Mouse (Mus musculus) limb, embryonic 12.5 days (tissue): ENCODE measurements around the gene Gimap9. TPM values are rescaled to one million over a fixed set of nuclear protein-coding genes. Genes with fewer than 3 reads are reported as not detected.

Source experiments
- ATAC-seq: fragments of 200-750 bp; cut with Nextera tagmentation; 2 replicates; pipeline ENCODE4 v1.8.0; 2017; ENCODE audit warnings: low read depth, moderate TSS enrichment; ENCODE audit not compliant: insufficient number of reproducible peaks, insufficient read depth, low FRiP score, low TSS enrichment
- H3K27ac ChIP-seq: fragments of 300-500 bp; sonication (generic); 2 replicates; pipeline ENCODE4 v1.5.1; 2016; ENCODE audit warnings: mild to moderate bottlenecking, moderate library complexity
- H3K27me3 ChIP-seq: fragments of 300-500 bp; sonication (generic); 2 replicates; pipeline ENCODE4 v1.6.1; 2016; ENCODE audit warnings: mild to moderate bottlenecking, moderate library complexity
- H3K36me3 ChIP-seq: fragments of 300-500 bp; sonication (generic); 2 replicates; pipeline ENCODE4 v1.6.1; 2016; ENCODE audit warnings: mild to moderate bottlenecking, moderate library complexity
- H3K4me1 ChIP-seq: fragments of 300-500 bp; sonication (generic); replicated peaks from 2 replicates; pipeline ENCODE4 v1.6.1; 2016
- H3K4me2 ChIP-seq: fragments of 300-500 bp; sonication (generic); 2 replicates; pipeline ENCODE4 v1.6.1; 2016; ENCODE audit warnings: mild to moderate bottlenecking, moderate library complexity
- H3K4me3 ChIP-seq: fragments of 300-500 bp; sonication (generic); replicated peaks from 2 replicates; pipeline ENCODE4 v1.5.1; 2016; ENCODE audit warnings: mild to moderate bottlenecking
- H3K9ac ChIP-seq: fragments of 300-500 bp; sonication (generic); replicated peaks from 2 replicates; pipeline ENCODE4 v1.6.1; 2016; ENCODE audit warnings: mild to moderate bottlenecking, moderate library complexity
- H3K9me3 ChIP-seq: fragments of 300-500 bp; sonication (generic); 2 replicates; pipeline ENCODE4 v1.6.1; 2016; ENCODE audit warnings: mild to moderate bottlenecking, moderate library complexity
- WGBS: fragments of 180-500 bp; shearing (Covaris S2); methylation state at CpG from one replicate; pipeline ENCODE4 v1.1.7; 2016; 5-methylcytosine and 5-hydroxymethylcytosine counted together
- polyA plus RNA-seq: library from polyadenylated mRNA; unstranded; fragments of >200 nt; fragmentation: Nextera tagmentation; extraction: Ambion mirVana; gene quantifications from 2 replicates; pipeline ENCODE4 v1.2.1, GENCODE M21; 2016

Gimap9 gene
- polyA plus RNA-seq, 1 experiment from 2014 or later: 5.8 TPM

GRCm38 (mm10) chr6:48664750-48665149 lies 11.2 kb upstream of the Gimap9 start:
- no peaks in the 10 kb centered on the region for H3K4me1 ChIP-seq
- H3K36me3 ChIP-seq: no peaks in the 10 kb centered on the region
- H3K9ac ChIP-seq: no peak overlapping the region
- H3K9me3 ChIP-seq: no peaks in the 10 kb centered on the region
- H3K27ac ChIP-seq: no peak overlapping the region
- no peak overlapping the region for H3K4me2 ChIP-seq
- H3K4me3 ChIP-seq: no peak overlapping the region
- ATAC-seq: no peak
- no peaks in the 10 kb centered on the region for H3K27me3 ChIP-seq
- WGBS: 88% methylated on average over 4 of the region's 4 CpGs

GRCm38 (mm10) chr6:48665471-48665870 lies 10.5 kb upstream of the Gimap9 start:
- Histone ChIP-seq H3K9me3 (no peaks in the 10 kb centered on the region), H3K9ac (no peak overlapping the region), H3K4me2 (no peak overlapping the region), H3K4me1 (no peaks in the 10 kb centered on the region), H3K27ac (no peak overlapping the region), H3K27me3 (no peaks in the 10 kb centered on the region), H3K36me3 (no peaks in the 10 kb centered on the region), H3K4me3 (no peak overlapping the region)
- 91% methylated on average over 9 of the region's 9 CpGs for WGBS
- ATAC-seq: no peak

GRCm38 (mm10) chr6:48666159-48666586 lies 9.8 kb upstream of the Gimap9 start:
- no peak for ATAC-seq
- H3K36me3 ChIP-seq: no peaks in the 10 kb centered on the region

DNA sequence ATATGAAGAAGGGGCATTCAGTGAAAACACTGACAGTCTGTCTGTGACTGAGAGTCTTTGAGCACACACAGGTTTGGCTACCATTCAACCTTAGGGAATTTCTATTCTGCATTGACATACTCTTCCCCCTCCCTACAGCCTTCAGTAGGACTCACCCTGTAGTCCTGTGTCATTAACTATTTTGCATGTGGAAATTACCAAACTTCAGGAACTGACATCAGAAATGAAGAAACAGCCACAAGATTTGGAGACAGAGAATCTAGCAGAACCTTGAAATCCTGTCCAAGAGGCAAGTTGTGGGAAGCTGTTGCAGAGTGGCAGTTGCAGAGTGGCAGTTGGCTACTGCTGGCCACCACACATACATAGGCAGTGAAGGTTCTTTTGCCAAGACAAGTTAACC lies 7.9 kb upstream of the Gimap9 start:
- Histone ChIP-seq H3K27me3 (no peaks in the 10 kb centered on the region), H3K4me2 (no peak overlapping the region)
- ATAC-seq: no peak

More at GRCm38 (mm10) chr6:48666159-48666586, 9.8 kb upstream of the Gimap9 start:
- Histone ChIP-seq H3K27ac (no peak overlapping the region), H3K4me1 (no peaks in the 10 kb centered on the region), H3K27me3 (no peaks in the 10 kb centered on the region), H3K9ac (no peak overlapping the region), H3K4me3 (no peak overlapping the region), H3K9me3 (no peaks in the 10 kb centered on the region), H3K4me2 (no peak overlapping the region)
- WGBS: 33% methylated on average over 7 of the region's 7 CpGs

DNA sequence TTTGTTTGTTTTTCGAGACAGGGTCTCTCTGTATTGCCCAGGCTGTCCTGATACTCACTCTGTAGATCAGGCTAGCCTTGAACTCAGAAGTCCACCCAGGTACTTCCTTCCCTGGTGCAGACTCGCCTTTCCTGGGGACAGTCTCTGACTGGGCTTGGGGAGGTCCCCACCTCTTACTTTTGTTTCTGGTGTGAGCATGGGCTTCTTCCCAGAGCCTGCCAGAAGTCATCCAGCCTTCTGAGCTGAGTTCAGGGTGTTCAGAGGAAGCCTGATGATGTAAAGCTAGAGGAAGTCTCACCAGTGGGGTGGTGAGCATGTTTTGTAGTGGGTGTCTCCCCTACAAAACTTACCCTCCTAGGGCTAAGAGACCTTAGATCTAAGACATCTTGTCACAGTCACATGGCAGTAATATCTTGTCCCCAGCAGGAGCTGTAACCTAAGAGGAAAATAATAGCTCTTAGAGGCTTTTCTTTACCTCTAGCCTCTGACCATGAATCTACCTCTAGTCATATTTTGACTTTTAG lies 6.4 kb upstream of the Gimap9 start:
- Histone ChIP-seq H3K27ac (no peak overlapping the region), H3K9ac (no peak overlapping the region), H3K36me3 (no peaks in the 10 kb centered on the region), H3K9me3 (no peaks in the 10 kb centered on the region), H3K4me2 (no peak overlapping the region), H3K4me3 (no peak overlapping the region), H3K27me3 (no peaks in the 10 kb centered on the region), H3K4me1 (no peaks in the 10 kb centered on the region)
- ATAC-seq: no peak
- 71% methylated on average over 2 of the region's 2 CpGs for WGBS

More for the DNA sequence above, 7.9 kb upstream of the Gimap9 start:
- no peaks in the 10 kb centered on the region for H3K9me3 ChIP-seq
- H3K4me1 ChIP-seq: no peaks in the 10 kb centered on the region
- no peak overlapping the region for H3K27ac ChIP-seq
- no peak overlapping the region for H3K9ac ChIP-seq
- H3K36me3 ChIP-seq: no peaks in the 10 kb centered on the region
- no peak overlapping the region for H3K4me3 ChIP-seq

- H3K9ac ChIP-seq: no peak overlapping the region
- H3K9me3 ChIP-seq: no peaks in the 10 kb centered on the region
- no peaks in the 10 kb centered on the region for H3K27me3 ChIP-seq
- WGBS: 94% methylated on average over 9 of the region's 9 CpGs
- ATAC-seq: no peak
- no peaks in the 10 kb centered on the region for H3K36me3 ChIP-seq
- H3K4me3 ChIP-seq: no peak overlapping the region
- no peaks in the 10 kb centered on the region; the same call in 1 of the 2 replicates for H3K4me1 ChIP-seq
- no peak overlapping the region for H3K4me2 ChIP-seq
- H3K27ac ChIP-seq: no peak overlapping the region
Measured at GRCm38 (mm10) chr6:48674291-48675058, 1.5 kb upstream of the Gimap9 start.

DNA sequence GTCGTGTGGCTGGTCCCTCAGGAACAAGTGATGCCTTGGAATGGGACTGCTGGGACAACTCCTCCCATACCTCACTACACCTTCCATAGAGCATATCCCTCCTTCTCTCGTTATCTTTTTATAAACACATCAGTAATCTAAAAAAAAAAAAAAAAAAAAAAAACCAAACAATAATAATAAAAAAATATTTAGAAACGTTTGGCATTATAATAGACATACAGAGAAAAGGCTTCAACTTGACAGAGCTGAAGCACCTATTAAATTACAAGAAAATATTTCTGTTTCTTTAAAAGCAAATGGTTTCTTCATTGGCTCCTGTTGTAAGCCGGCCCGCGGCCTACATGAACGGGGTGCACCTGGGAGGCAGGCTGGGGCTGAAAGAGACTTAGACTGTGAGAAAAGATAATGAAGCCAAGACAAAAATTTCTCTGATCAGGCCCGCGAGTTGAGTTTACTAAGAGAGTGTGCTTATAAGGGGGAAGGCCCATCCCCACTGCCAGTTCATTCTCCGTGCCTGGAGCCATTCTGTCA lies 464 bp upstream of the Gimap9 start:
- Histone ChIP-seq H3K9ac (no peak overlapping the region), H3K27me3 (no peaks in the 10 kb centered on the region), H3K4me1 (no peaks in the 10 kb centered on the region; the same call in 1 of the 2 replicates), H3K4me3 (peak overlapping the region; percentile 19), H3K36me3 (no peaks in the 10 kb centered on the region), H3K4me2 (peak overlapping the region; percentile 42), H3K9me3 (no peaks in the 10 kb centered on the region), H3K27ac (no peak overlapping the region)
- ATAC-seq: no peak
- WGBS: 53% methylated on average over 10 of the region's 10 CpGs

GRCm38 (mm10) chr6:48676860-48677415 lies 1.0 kb downstream of the Gimap9 start:
- WGBS: 86% methylated on average over 5 of the region's 5 CpGs
- Histone ChIP-seq H3K4me2 (no peak overlapping the region), H3K9ac (no peak overlapping the region), H3K27ac (no peak overlapping the region), H3K4me1 (no peaks in the 10 kb centered on the region; the same call in 1 of the 2 replicates), H3K4me3 (no peak overlapping the region), H3K27me3 (no peaks in the 10 kb centered on the region), H3K9me3 (no peaks in the 10 kb centered on the region), H3K36me3 (no peaks in the 10 kb centered on the region)
- ATAC-seq: no peak

GRCm38 (mm10) chr6:48677492-48678345 lies 1.8 kb downstream of the Gimap9 start:
- H3K4me3 ChIP-seq: no peak overlapping the region
- ATAC-seq: no peak
- H3K36me3 ChIP-seq: no peaks in the 10 kb centered on the region
- no peaks in the 10 kb centered on the region for H3K27me3 ChIP-seq
- H3K9ac ChIP-seq: no peak overlapping the region
- H3K9me3 ChIP-seq: no peaks in the 10 kb centered on the region
- no peaks in the 10 kb centered on the region; the same call in 1 of the 2 replicates for H3K4me1 ChIP-seq
- 91% methylated on average over 17 of the region's 17 CpGs for WGBS
- H3K27ac ChIP-seq: no peak overlapping the region
- H3K4me2 ChIP-seq: no peak overlapping the region

DNA sequence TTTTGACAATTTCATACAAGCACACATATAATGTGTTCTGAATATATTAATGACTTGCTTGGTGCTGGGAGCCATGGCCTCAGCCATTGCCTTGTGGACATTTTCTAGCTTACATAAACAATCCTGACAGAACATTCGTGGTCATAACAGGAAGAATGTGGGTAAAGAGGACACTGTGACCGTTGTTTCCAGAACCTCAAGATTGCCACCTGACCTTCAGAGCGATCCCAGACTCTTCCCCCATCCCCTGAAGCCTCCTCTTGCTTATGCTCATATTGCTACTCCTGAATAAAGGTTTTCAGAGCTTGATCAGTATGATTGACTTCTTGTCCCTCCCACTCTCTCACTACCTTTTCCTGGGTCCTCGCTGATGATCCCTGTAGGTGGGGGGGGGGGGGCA lies 2.5 kb downstream of the Gimap9 start:
- Histone ChIP-seq H3K4me1 (no peaks in the 10 kb centered on the region; the same call in 1 of the 2 replicates), H3K27ac (no peak overlapping the region), H3K9me3 (no peaks in the 10 kb centered on the region), H3K4me3 (no peak overlapping the region), H3K36me3 (no peaks in the 10 kb centered on the region), H3K4me2 (no peak overlapping the region), H3K9ac (no peak overlapping the region), H3K27me3 (no peaks in the 10 kb centered on the region)
- 86% methylated on average over 4 of the region's 4 CpGs for WGBS
- no peak for ATAC-seq

- Histone ChIP-seq H3K36me3 (no peaks in the 10 kb centered on the region), H3K9me3 (no peaks in the 10 kb centered on the region), H3K27me3 (no peaks in the 10 kb centered on the region), H3K4me3 (no peak overlapping the region), H3K9ac (no peak overlapping the region), H3K4me1 (no peaks in the 10 kb centered on the region; the same call in 1 of the 2 replicates), H3K4me2 (no peak overlapping the region), H3K27ac (no peak overlapping the region)
- ATAC-seq: no peak
- WGBS: 75% methylated on average over 6 of the region's 6 CpGs
Measured at GRCm38 (mm10) chr6:48679701-48680100, 3.8 kb downstream of the Gimap9 start.
